Mouse (Mus musculus): ENCODE data around the gene 4930469K13Rik. TPM values are rescaled to one million over a fixed set of nuclear protein-coding genes. Genes with fewer than 3 reads are reported as not detected.
A peak's percentile ranks its signal among the peaks of the same experiment; 100 is the strongest.

Gene 4930469K13Rik
- total RNA-seq, 2 experiments from 2014 or later = not detected

- no peak for DNase-seq
- intact Hi-C loops (cut with DNase I; ENCODE audit: low total_unique reads) = no loop called here
Measured at GRCm38 (mm10) chr11:34048375-34049124, 49.8 kb downstream of the 4930469K13Rik start.

- intact Hi-C loops (cut with DNase I; ENCODE audit: low total_unique reads) = no loop called here
- no peak for DNase-seq
Measured at GRCm38 (mm10) chr11:34047542-34047937, 50.8 kb downstream of the 4930469K13Rik start.

GRCm38 (mm10) chr11:34046767-34047541 lies 51.4 kb downstream of the 4930469K13Rik start, which contains the start of gene Lcp2:
TSS of gene Lcp2 (plus strand) at chr11:34046920.
- DNase-seq = no peak
- intact Hi-C loops (cut with DNase I; ENCODE audit: low total_unique reads) = no loop called here

GRCm38 (mm10) chr11:34042808-34043207 lies 55.5 kb downstream of the 4930469K13Rik start:
- intact Hi-C loops (cut with DNase I; ENCODE audit: low total_unique reads) = no loop called here
- DNase-seq = no peak

- no peak for DNase-seq
- intact Hi-C loops (cut with DNase I; ENCODE audit: low total_unique reads) = no loop called here
Measured at GRCm38 (mm10) chr11:34040061-34040460, 58.3 kb downstream of the 4930469K13Rik start.

- intact Hi-C loops (cut with DNase I; ENCODE audit: low total_unique reads) = no loop called here
- no peak for DNase-seq
Measured at GRCm38 (mm10) chr11:34035909-34036658, 62.3 kb downstream of the 4930469K13Rik start.

GRCm38 (mm10) chr11:34034794-34035193 lies 63.6 kb downstream of the 4930469K13Rik start:
- no peak for DNase-seq
- intact Hi-C loops (cut with DNase I; ENCODE audit: low total_unique reads) = no loop called here

GRCm38 (mm10) chr11:34034008-34034505 lies 64.3 kb downstream of the 4930469K13Rik start:
- intact Hi-C loops (cut with DNase I; ENCODE audit: low total_unique reads) = no loop called here
- DNase-seq = no peak

- intact Hi-C loops (cut with DNase I; ENCODE audit: low total_unique reads) = no loop called here
- DNase-seq = no peak
Measured at GRCm38 (mm10) chr11:34031015-34031805, 67.1 kb downstream of the 4930469K13Rik start.

- intact Hi-C loops (cut with DNase I; ENCODE audit: low total_unique reads) = no loop called here
Measured at GRCm38 (mm10) chr11:34029658-34030057, 68.7 kb downstream of the 4930469K13Rik start.

GRCm38 (mm10) chr11:34025091-34025490 lies 73.3 kb downstream of the 4930469K13Rik start:
- intact Hi-C loops (cut with DNase I; ENCODE audit: low total_unique reads) = no loop called here
- no peak for DNase-seq

More at GRCm38 (mm10) chr11:34029658-34030057, 68.7 kb downstream of the 4930469K13Rik start:
- DNase-seq = no peak

GRCm38 (mm10) chr11:34012007-34012652 lies 86.2 kb downstream of the 4930469K13Rik start:
- no peak for DNase-seq
- intact Hi-C loops (cut with DNase I; ENCODE audit: low total_unique reads) = no loop called here

- intact Hi-C loops (cut with DNase I; ENCODE audit: low total_unique reads) = no loop called here
- peak; percentile 31 for DNase-seq
Measured at GRCm38 (mm10) chr11:34010859-34011172, 87.5 kb downstream of the 4930469K13Rik start.

GRCm38 (mm10) chr11:34010133-34010858 lies 88.1 kb downstream of the 4930469K13Rik start:
- intact Hi-C loops (cut with DNase I; ENCODE audit: low total_unique reads) = no loop called here
- DNase-seq = no peak

GRCm38 (mm10) chr11:34009316-34010087 lies 88.9 kb downstream of the 4930469K13Rik start:
- DNase-seq = no peak
- intact Hi-C loops (cut with DNase I; ENCODE audit: low total_unique reads) = loop anchor here (5.0 to 10.0 kb wide), 2 partner anchors 63 to 275 kb away; no protein-coding TSS in a partner anchor

GRCm38 (mm10) chr11:34008702-34009101 lies 89.7 kb downstream of the 4930469K13Rik start:
- DNase-seq = peak; percentile 21
- intact Hi-C loops (cut with DNase I; ENCODE audit: low total_unique reads) = loop anchor here (5.0 to 10.0 kb wide), 2 partner anchors 64 to 274 kb away; no protein-coding TSS in a partner anchor

GRCm38 (mm10) chr11:34008214-34008613 lies 90.1 kb downstream of the 4930469K13Rik start:
- intact Hi-C loops (cut with DNase I; ENCODE audit: low total_unique reads) = loop anchor here (5.0 to 10.0 kb wide), 2 partner anchors 64 to 273 kb away; no protein-coding TSS in a partner anchor
- no peak for DNase-seq
